In genomic region chr6:108899231-108899630, GRCm38 (mm10) we compare ENCODE assay signal across 19 mouse cellular contexts.
"Had no signal": no experiment of that assay in that cellular context is flagged by ENCODE, and none has a peak within 500 bp of the region (broad histone marks: within the 10 kb centered on the region; RNA-seq: fewer than 3 reads in every experiment).

No protein-coding gene starts in this region.

- H3K27me3 ChIP-seq: limb, embryonic 13.5 days; liver, embryonic 12.5 days; liver, embryonic 15.5 days; lung, embryonic 15.5 days; midbrain, embryonic 12.5 days; stomach, embryonic 15.5 days had no signal

- H3K4me3 ChIP-seq: layer of hippocampus, adult 2 months; limb, embryonic 10.5 days; limb, embryonic 13.5 days; liver, embryonic 12.5 days; liver, embryonic 15.5 days; lung, embryonic 15.5 days; midbrain, embryonic 12.5 days; stomach, embryonic 15.5 days had no signal

- H3K36me3 ChIP-seq: limb, embryonic 10.5 days; limb, embryonic 13.5 days; liver, embryonic 12.5 days; liver, embryonic 15.5 days; lung, embryonic 15.5 days; midbrain, embryonic 12.5 days; stomach, embryonic 15.5 days had no signal

- DNase-seq: kidney, postnatal 25 days; layer of hippocampus, adult 9-11 months; liver; lung, adult 18-20 months; lung, postnatal 14 days; retina, postnatal 1 day; right cerebral cortex, postnatal 25 days; spleen, adult 18-20 months; thymus, postnatal 25 days had no signal

- H3K4me1 ChIP-seq: limb, embryonic 10.5 days; limb, embryonic 13.5 days; liver, embryonic 12.5 days; liver, embryonic 15.5 days; lung, embryonic 15.5 days; midbrain, embryonic 12.5 days; stomach, embryonic 15.5 days had no signal

- H3K9ac ChIP-seq: limb, embryonic 13.5 days; liver, embryonic 12.5 days; liver, embryonic 15.5 days; lung, embryonic 15.5 days; midbrain, embryonic 12.5 days; stomach, embryonic 15.5 days had no signal

- H3K27ac ChIP-seq: kidney, postnatal 0 days; layer of hippocampus, adult 2 months; limb, embryonic 10.5 days; limb, embryonic 13.5 days; liver, embryonic 12.5 days; liver, embryonic 15.5 days; lung, embryonic 15.5 days; macrophage; midbrain, embryonic 12.5 days; stomach, embryonic 15.5 days had no signal
